Mouse (Mus musculus) c-Kit-positive CD71-positive TER-119-positive erythroid progenitor cells, embryonic 14.5 days (primary cell): ENCODE measurements around the gene Pacsin1.

Source experiments
- DNase-seq: peaks from one replicate; pipeline ENCODE4 v3.0.0-alpha.2; 2013; ENCODE audit warnings: low spot score

Pacsin1 gene

DNA sequence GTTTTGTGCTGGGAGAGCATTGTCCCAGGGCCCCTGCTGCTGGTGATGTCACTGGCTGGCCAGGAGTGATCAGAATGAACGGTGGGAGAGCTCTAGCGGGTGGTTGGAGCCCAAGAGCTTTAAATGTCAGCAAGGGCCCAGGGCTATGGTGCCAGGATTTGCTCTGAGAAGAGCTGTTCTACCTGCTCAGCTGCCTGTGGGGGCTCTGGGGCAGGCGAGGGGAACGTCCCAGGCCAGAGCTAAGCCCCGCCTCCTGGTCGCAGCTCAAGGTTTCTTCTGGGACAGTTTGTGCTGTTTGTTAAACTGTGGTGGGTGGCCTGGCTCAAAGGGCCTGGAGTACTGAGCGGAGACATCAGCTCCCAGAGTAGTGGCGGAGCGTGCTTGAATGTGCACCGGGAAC lies 70.1 kb downstream of the Pacsin1 start:
- no peak for DNase-seq

DNA sequence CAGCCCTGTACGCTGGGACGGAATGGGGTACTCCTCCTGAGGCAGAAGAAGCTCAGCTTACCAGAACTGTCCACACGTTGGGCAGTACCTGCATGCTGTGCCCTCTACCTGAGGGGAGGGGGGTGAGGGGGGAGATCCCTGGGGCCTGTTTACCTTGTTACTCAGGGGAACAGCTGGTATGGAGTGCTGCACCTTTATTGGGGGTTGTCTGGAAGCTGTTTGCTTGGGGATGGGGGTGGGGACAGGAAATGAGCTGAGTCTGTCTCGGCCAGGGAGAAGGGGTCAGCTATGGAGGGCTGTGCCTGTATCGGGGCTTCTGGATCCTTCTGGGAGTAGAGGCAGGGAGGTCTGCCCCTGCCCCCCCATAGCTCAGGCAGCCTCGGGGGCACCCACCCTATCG lies 71.2 kb downstream of the Pacsin1 start:
- no peak for DNase-seq

DNA sequence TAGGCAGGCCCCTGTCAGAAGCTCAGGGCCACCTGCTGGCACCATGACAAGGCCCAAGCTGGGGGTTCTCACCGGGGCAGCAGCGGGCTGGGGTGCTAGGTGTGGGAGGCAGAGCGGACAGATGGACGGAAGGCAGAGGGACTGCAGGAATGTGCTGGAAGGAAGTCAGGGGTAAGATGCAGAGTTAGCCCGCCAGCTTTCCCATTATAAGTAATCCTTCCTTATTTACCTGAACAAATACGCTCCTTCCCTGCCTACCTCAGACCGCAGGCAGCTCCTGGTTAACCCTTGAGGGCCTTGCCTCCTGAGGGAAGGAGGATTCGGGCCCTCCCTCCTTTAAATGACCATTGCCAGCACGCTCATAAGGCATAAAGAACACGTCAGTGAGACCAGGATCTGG lies 73.5 kb downstream of the Pacsin1 start, which contains the start of gene Spdef:
Gene Spdef, minus strand, starts transcription at position 186 of the 400 bp plus-strand sequence.
- no peak for DNase-seq

GRCm38 (mm10) chr17:27732152-27732551 lies 76.8 kb downstream of the Pacsin1 start:
- DNase-seq, result no peak

GRCm38 (mm10) chr17:27732694-27733093 lies 77.4 kb downstream of the Pacsin1 start:
- DNase-seq, result no peak

- no peak for DNase-seq
These were observed 79.2 kb downstream of the Pacsin1 start for GRCm38 (mm10) chr17:27734344-27735073.

DNA sequence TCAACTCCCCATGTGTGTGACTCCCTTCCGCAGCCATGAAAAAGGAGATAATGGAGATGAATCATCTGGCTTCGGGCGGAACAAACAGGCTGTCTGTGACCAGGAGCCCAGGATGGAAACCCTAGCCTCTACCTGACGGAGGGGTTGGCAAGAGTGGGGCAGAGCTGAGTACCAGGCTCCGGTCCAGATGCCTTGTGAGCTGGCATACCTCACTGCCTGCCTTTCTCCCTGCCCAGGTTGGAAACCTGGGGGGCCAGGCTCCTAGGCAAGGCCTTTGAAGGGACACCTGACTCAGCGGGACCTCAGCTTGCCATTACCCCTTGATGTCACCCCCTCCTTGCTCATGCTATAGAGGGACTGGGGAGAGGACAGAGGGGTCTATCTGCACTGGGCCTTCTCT lies 85.7 kb downstream of the Pacsin1 start:
- DNase-seq, result no peak

GRCm38 (mm10) chr17:27746446-27746845 lies 91.1 kb downstream of the Pacsin1 start:
- DNase-seq, result no peak

GRCm38 (mm10) chr17:27748123-27748522 lies 92.8 kb downstream of the Pacsin1 start:
- no peak for DNase-seq

GRCm38 (mm10) chr17:27750451-27750942 lies 95.2 kb downstream of the Pacsin1 start:
- no peak for DNase-seq

DNA sequence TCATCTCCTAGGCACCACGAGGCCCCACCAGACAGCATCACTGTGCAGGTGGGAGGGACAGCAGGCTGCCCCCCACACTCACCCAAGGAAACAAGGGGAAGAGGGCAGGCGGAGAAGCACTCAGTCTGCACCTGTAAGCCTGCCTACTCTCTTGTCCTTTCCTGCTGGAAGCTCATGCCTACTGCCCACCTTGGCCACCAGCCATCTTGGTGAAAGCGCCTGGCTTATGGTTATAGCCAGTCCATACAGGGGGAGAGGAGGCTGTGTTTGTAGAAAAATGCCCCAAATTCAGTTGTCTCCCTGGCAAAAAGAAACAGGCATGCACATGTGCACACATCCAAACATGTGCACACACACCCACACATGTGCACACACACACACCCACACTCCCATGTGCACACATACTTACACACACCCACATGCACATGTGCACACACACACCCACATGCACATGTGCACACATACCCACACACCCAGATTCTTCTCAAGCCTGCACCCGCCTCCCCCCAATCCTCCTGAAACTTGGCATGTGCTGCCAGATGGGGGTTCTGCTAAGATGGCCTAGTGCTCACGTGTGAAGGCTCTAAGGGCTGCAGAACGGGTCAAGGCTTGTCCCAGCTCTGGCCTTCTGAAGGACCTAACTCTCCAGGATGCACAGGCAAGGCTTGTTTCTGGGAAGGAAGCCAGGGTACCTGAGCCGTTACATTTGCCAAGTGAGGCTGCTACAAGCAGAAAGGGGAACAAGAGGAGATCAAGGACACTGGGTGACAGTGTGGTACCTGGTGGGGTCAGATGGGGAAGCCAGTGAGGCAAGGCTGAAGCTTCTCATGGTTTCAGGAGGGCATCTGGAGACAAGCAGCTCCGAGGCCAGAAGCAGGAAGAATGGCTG lies 96.2 kb downstream of the Pacsin1 start:
- DNase-seq, result no peak

DNA sequence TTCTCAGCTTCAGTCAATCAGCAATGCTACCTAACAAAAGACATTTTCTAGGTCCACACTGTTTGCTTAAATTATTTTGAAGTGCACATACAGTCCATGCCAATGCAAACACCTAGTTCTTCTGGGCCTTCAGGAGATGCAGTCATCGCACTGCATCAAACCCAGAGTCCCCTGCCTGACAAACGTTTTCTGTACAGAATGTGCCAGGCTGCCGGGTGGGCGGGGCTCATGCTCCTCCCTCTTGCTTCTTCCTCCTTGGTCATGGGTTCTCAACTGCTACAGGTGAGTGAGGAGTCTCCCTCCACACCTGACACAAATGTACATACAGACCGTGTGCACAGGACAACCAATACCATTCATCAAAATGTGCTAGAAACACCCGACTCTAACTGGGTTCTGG lies 104.9 kb downstream of the Pacsin1 start:
- DNase-seq, result no peak
